Mouse (Mus musculus): Measurements from ENCODE around the gene 1110051M20Rik. TPM values are rescaled to one million over a fixed set of nuclear protein-coding genes. Genes with fewer than 3 reads are reported as not detected.

The 1110051M20Rik gene
- polyA plus RNA-seq, 1 experiment from 2014 or later: 15.6 TPM

- no peak overlapping the region for H3K27ac ChIP-seq (ENCODE audit: low read depth, low read length)
- H3K4me2 ChIP-seq (replicated peaks; ENCODE audit: low read depth): no peak overlapping the region
- WGBS: 91% methylated on average over 4 of the region's 4 CpGs
- ATAC-seq: no peak
- H3K4me3 ChIP-seq (ENCODE audit: low read depth, low read length): no peak overlapping the region
- H3K9ac ChIP-seq (ENCODE audit: low read depth, low read length): no peak overlapping the region
- H3K27me3 ChIP-seq (replicated peaks; ENCODE audit: control insufficient read depth, insufficient read depth, low read length): no peaks in the 10 kb centered on the region
- H3K9me3 ChIP-seq (ENCODE audit: control insufficient read depth): no peaks in the 10 kb centered on the region
- TF ChIP-seq CTCF (IDR thresholded peaks at IDR 0.05; ENCODE audit: low read depth): no peak
- H3K36me3 ChIP-seq (ENCODE audit: control insufficient read depth, insufficient read depth): no peaks in the 10 kb centered on the region
- no peaks in the 10 kb centered on the region for H3K4me1 ChIP-seq (replicated peaks; ENCODE audit: control insufficient read depth, insufficient read depth, low read length)
These were observed 39.4 kb downstream of the 1110051M20Rik start for GRCm38 (mm10) chr2:91405071-91405470.

- 79% methylated on average over 2 of the region's 2 CpGs for WGBS
These were observed 44.8 kb downstream of the 1110051M20Rik start for GRCm38 (mm10) chr2:91399727-91400126.

GRCm38 (mm10) chr2:91399168-91399567, 45.3 kb downstream of the 1110051M20Rik start:
- Histone ChIP-seq H3K27me3 (replicated peaks; ENCODE audit: control insufficient read depth, insufficient read depth, low read length) (no peaks in the 10 kb centered on the region), H3K4me1 (replicated peaks; ENCODE audit: control insufficient read depth, insufficient read depth, low read length) (no peaks in the 10 kb centered on the region), H3K9me3 (ENCODE audit: control insufficient read depth) (no peaks in the 10 kb centered on the region), H3K4me3 (ENCODE audit: low read depth, low read length) (no peak overlapping the region), H3K36me3 (ENCODE audit: control insufficient read depth, insufficient read depth) (no peaks in the 10 kb centered on the region), H3K9ac (ENCODE audit: low read depth, low read length) (no peak overlapping the region), H3K27ac (ENCODE audit: low read depth, low read length) (no peak overlapping the region), H3K4me2 (replicated peaks; ENCODE audit: low read depth) (no peak overlapping the region)
- no peak for TF ChIP-seq CTCF (IDR thresholded peaks at IDR 0.05; ENCODE audit: low read depth)
- WGBS: 61% methylated on average over 3 of the region's 3 CpGs
- no peak for ATAC-seq

More at GRCm38 (mm10) chr2:91399727-91400126, 44.8 kb downstream of the 1110051M20Rik start:
- H3K4me3 ChIP-seq (ENCODE audit: low read depth, low read length): no peak overlapping the region
- no peak overlapping the region for H3K27ac ChIP-seq (ENCODE audit: low read depth, low read length)
- ATAC-seq: no peak
- H3K27me3 ChIP-seq (replicated peaks; ENCODE audit: control insufficient read depth, insufficient read depth, low read length): no peaks in the 10 kb centered on the region
- H3K9me3 ChIP-seq (ENCODE audit: control insufficient read depth): no peaks in the 10 kb centered on the region
- H3K36me3 ChIP-seq (ENCODE audit: control insufficient read depth, insufficient read depth): no peaks in the 10 kb centered on the region
- H3K4me2 ChIP-seq (replicated peaks; ENCODE audit: low read depth): no peak overlapping the region
- no peaks in the 10 kb centered on the region for H3K4me1 ChIP-seq (replicated peaks; ENCODE audit: control insufficient read depth, insufficient read depth, low read length)
- H3K9ac ChIP-seq (ENCODE audit: low read depth, low read length): no peak overlapping the region
- TF ChIP-seq CTCF (IDR thresholded peaks at IDR 0.05; ENCODE audit: low read depth): no peak

GRCm38 (mm10) chr2:91394078-91394477, 50.4 kb downstream of the 1110051M20Rik start:
- ATAC-seq: no peak
- no peak overlapping the region for H3K9ac ChIP-seq (ENCODE audit: low read depth, low read length)
- H3K27ac ChIP-seq (ENCODE audit: low read depth, low read length): no peak overlapping the region
- 86% methylated on average over 4 of the region's 4 CpGs for WGBS
- no peak overlapping the region for H3K4me3 ChIP-seq (ENCODE audit: low read depth, low read length)
- H3K27me3 ChIP-seq (replicated peaks; ENCODE audit: control insufficient read depth, insufficient read depth, low read length): no peaks in the 10 kb centered on the region
- TF ChIP-seq CTCF (IDR thresholded peaks at IDR 0.05; ENCODE audit: low read depth): no peak
- H3K36me3 ChIP-seq (ENCODE audit: control insufficient read depth, insufficient read depth): no peaks in the 10 kb centered on the region
- H3K4me2 ChIP-seq (replicated peaks; ENCODE audit: low read depth): no peak overlapping the region
- H3K9me3 ChIP-seq (ENCODE audit: control insufficient read depth): no peaks in the 10 kb centered on the region
- H3K4me1 ChIP-seq (replicated peaks; ENCODE audit: control insufficient read depth, insufficient read depth, low read length): no peaks in the 10 kb centered on the region

- 40% methylated on average over 3 of the region's 3 CpGs for WGBS
- no peak overlapping the region for H3K9ac ChIP-seq (ENCODE audit: low read depth, low read length)
- no peak for ATAC-seq
These were observed 55.8 kb downstream of the 1110051M20Rik start for GRCm38 (mm10) chr2:91388738-91389137.

GRCm38 (mm10) chr2:91388281-91388680, 56.2 kb downstream of the 1110051M20Rik start:
- Histone ChIP-seq H3K27ac (ENCODE audit: low read depth, low read length) (peak overlapping the region; percentile 23; the same call in 1 of the 2 replicates), H3K36me3 (ENCODE audit: control insufficient read depth, insufficient read depth) (no peaks in the 10 kb centered on the region), H3K9ac (ENCODE audit: low read depth, low read length) (no peak overlapping the region), H3K4me2 (replicated peaks; ENCODE audit: low read depth) (no peak overlapping the region), H3K4me3 (ENCODE audit: low read depth, low read length) (no peak overlapping the region), H3K4me1 (replicated peaks; ENCODE audit: control insufficient read depth, insufficient read depth, low read length) (peaks cover 6% of the 10 kb centered on the region), H3K9me3 (ENCODE audit: control insufficient read depth) (no peaks in the 10 kb centered on the region), H3K27me3 (replicated peaks; ENCODE audit: control insufficient read depth, insufficient read depth, low read length) (no peaks in the 10 kb centered on the region)
- WGBS: 39% methylated on average over 3 of the region's 3 CpGs
- TF ChIP-seq CTCF (IDR thresholded peaks at IDR 0.05; ENCODE audit: low read depth): no peak
- no peak for ATAC-seq

More at GRCm38 (mm10) chr2:91388738-91389137, 55.8 kb downstream of the 1110051M20Rik start:
- H3K9me3 ChIP-seq (ENCODE audit: control insufficient read depth): no peaks in the 10 kb centered on the region
- H3K27ac ChIP-seq (ENCODE audit: low read depth, low read length): no peak overlapping the region
- no peak overlapping the region for H3K4me3 ChIP-seq (ENCODE audit: low read depth, low read length)
- H3K4me2 ChIP-seq (replicated peaks; ENCODE audit: low read depth): no peak overlapping the region
- no peak for TF ChIP-seq CTCF (IDR thresholded peaks at IDR 0.05; ENCODE audit: low read depth)
- no peaks in the 10 kb centered on the region for H3K27me3 ChIP-seq (replicated peaks; ENCODE audit: control insufficient read depth, insufficient read depth, low read length)
- H3K4me1 ChIP-seq (replicated peaks; ENCODE audit: control insufficient read depth, insufficient read depth, low read length): peaks cover 6% of the 10 kb centered on the region
- H3K36me3 ChIP-seq (ENCODE audit: control insufficient read depth, insufficient read depth): no peaks in the 10 kb centered on the region

All from intestine, postnatal 0 days (tissue).